Mouse (Mus musculus) brain, adult 10 weeks (tissue): ENCODE data around the gene Dyx1c1. TPM values are rescaled to one million over a fixed set of nuclear protein-coding genes. Genes with fewer than 3 reads are reported as not detected.

Source experiments
- polyA plus RNA-seq: library from polyadenylated mRNA; stranded (reverse); fragments of 350-450 nt; fragmentation: Illumina TruSeq; extraction: RNeasy Lipid Tissue Mini Kit (QIAGEN cat#74804); gene quantifications from one replicate; pipeline ENCODE4 v1.2.3, GENCODE M21; 2015; ENCODE audit warnings: low read depth, low replicate concordance

Dyx1c1 gene
- 2.3 TPM for polyA plus RNA-seq

DNA sequence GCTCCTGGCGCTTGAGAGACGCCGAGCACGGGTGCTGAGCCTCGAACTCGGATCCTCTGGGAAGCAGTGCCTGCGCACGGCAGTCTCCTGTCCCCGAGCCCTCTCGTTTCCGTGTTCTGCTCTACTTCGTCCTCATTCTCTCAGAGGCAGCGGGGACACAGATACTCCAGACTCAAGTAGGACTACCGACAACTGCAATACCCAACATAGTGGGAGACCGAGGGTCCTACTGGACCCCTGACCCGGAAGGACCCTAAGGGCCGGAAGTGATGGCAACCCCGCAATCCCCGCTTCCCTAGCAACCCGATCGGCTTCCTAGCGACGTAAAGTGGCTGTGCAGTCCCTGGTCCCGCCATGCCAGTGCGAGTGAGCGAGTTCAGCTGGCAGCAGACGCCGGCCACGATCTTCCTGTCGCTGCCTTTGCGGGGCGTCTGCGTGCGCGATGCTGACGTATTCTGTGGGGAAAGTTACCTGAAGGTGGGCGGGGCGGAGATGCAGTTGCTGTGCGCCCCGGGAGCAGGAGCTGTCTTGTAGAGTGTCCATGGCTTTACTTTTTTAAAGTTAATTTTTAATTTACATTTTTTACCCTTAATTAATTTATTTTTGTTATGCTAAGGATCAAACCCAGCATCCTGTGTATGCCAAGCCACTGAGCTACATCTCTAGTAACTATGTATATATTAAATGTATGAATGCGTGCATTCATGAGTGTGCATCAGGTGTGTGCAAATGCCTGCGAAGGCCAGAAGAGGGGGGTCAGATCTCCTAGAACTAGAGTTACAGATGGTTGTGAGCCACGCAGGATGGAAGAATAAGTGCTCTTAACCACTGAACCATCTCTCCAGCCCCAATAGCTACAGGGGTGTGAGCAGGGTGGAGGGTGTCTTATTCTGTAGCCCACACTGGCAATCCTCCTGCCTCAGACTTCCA is at the start of gene Dyx1c1, which contains the start of gene Gm44503:
Gene Dyx1c1 (plus strand): TSS at position 265 of the 930 bp plus-strand sequence.
Gene Gm44503 (plus strand): TSS at position 332 of the 930 bp plus-strand sequence.

DNA sequence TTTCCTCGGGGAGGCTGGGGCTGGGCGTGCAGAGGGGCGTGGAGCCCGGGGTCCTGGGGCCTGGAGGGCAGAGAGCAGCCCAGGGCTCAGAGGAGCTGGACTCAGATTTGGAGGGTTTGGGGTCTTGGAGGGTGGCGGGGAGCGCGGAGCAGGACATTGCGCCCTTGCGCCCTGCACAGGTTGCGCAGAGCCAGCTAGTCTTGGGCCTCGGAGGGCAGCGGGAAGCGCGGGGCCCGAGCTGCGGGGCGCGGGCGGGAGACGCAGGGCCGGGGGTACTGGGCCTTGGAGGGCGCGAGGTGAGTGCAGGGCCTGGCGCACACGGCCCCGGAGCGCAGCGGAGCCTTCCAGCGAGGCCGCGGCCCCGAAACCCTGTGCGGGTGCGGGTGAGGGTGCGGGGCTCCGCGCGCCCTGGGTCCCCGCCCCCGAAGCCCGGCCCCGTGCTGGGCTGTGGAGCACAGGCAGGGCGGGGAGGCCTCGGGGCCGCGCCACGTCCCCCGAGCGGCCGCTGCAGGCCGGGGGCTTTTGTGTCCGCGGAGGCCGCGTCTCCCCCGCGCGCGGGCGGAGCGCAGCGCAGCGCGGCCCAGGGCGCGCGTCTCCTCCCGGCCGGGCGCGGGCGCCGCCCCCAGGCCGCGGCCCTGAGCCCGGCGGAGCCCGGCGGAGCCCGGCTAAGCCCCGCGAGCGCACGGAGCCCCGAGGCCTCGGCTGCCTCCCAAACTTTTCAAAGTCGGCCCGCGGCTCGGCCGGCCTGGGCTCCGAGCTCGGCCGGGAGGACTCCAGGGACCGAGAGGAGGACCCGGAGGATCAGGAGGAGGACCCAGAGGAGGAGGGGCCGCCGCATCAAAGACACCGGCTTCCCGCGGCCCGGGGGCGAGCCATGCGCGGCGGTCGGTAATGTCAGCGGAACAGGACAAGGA is 33.3 kb upstream of the Dyx1c1 start, which contains the start of gene Pygo1:
Gene Pygo1 (plus strand): TSS at position 625 of the 914 bp plus-strand sequence.

DNA sequence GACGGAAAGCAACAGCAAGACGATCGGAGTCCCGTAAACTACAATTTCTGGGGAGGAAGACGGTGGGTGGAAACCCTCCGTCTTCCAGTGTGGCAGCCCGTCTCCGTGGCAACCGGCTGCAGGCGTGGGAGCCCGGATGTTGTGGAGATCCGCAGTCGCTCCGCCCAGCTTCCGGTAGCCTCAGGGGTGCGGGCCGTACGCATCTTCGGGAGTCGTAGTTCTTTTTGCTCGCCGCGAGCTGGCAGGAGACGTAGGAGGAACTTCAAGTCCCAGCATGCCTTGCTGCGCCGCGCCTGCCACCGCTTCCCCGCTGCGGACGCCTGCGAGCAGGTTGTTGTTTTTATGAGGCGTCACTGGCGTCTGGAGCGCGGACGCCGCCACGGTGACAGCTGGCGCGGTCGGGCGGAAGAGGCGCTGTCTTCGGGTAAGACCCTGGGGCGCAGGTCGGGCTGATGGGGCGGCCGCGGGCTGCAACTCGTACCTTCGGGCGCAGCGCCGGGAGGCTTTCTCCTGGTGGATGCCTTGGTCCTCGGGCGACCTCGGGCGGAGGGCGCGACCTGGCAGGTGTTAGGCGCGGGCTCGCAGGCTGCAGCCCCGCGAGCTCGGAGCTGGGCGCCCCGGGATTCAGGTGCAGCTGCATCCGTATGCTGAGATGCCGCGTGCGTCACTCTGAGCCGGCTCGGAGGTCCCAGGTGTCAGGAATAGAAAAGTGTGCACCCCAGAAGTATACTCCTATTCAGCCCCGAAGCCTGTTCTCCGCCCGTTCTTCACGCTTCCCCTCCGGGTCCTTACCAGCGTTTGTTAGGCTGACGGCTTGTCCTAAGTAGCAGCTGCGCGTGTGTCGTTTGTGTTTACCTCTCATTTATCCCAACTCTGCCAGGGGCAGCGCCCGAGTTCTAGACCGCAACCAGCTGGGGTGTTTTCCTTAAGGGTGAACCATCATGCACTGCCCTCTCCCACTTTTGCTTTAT is 26.9 kb downstream of the Dyx1c1 start, which contains the start of the genes Ccpg1os and Ccpg1:
Gene Ccpg1os (minus strand): TSS at position 133 of the 971 bp plus-strand sequence.
Gene Ccpg1 (plus strand): TSS at position 180 of the 971 bp plus-strand sequence.

Other genes with a start within 250 kb of the Dyx1c1 start
- gene Prtg, start 151.9 kb upstream of the Dyx1c1 start, polyA plus RNA-seq: 0.89 TPM
- gene Pygo1, start 33.1 kb upstream of the Dyx1c1 start, polyA plus RNA-seq: 13.7 TPM
- not detected for gene Gm44503, start 67 bp downstream of the Dyx1c1 start, polyA plus RNA-seq
- gene Ccpg1os, start 26.6 kb downstream of the Dyx1c1 start, polyA plus RNA-seq: 19.4 TPM
- gene Ccpg1, start 26.6 kb downstream of the Dyx1c1 start, polyA plus RNA-seq: 91.2 TPM
- gene Pigb, start 81.6 kb downstream of the Dyx1c1 start, polyA plus RNA-seq: 10.4 TPM
- 6.1 TPM for gene Rab27a, start 86.1 kb downstream of the Dyx1c1 start, polyA plus RNA-seq
- gene Khdc3, start 143.1 kb downstream of the Dyx1c1 start, polyA plus RNA-seq: 0.88 TPM
- not detected for gene Gm20509, start 143.7 kb downstream of the Dyx1c1 start, polyA plus RNA-seq
- 64.9 TPM for gene Rsl24d1, start 154.6 kb downstream of the Dyx1c1 start, polyA plus RNA-seq